In genomic region chr17:34836856-34837221, GRCm38 (mm10) we compare ENCODE assay signal across 8 mouse cellular contexts. TPM values are rescaled to one million over a fixed set of nuclear protein-coding genes. Genes with fewer than 3 reads are reported as not detected.
DNase-seq lines count a peak whose midpoint lies in the region; ATAC-seq and TF ChIP-seq lines count a peak whose summit lies in the region.

Gene Stk19, minus strand, starts transcription at chr17:34836945.
Gene Dxo, plus strand, starts transcription at chr17:34837019.

- DNase-seq in gastrocnemius, adult 8-10 months (ENCODE audit: low spot score in 2 of 2), result peak; percentile 82 to 88
- peak; percentile 93 for DNase-seq in hindlimb bud, embryonic 11.5 days (ENCODE audit: extremely low spot score, low read depth, low spot score)
- peak; percentile 92 to 97 for DNase-seq in left cerebral cortex, adult 8-10 months (ENCODE audit: low spot score in 2 of 2)
- DNase-seq in right cerebral cortex, postnatal 10 days (ENCODE audit: low spot score in 2 of 2), result peak; percentile 98 to 99
- DNase-seq in urinary bladder, postnatal 25 days (ENCODE audit: low spot score), result peak; percentile 93

- ATAC-seq in activated CD4-positive, CD25-positive, alpha-beta regulatory T cell, adult 4 months, result peak; percentile 96

- no peak for TF ChIP-seq CTCF in cortical plate, adult 2 months (IDR thresholded peaks at IDR 0.05; ENCODE audit: extremely low read depth, insufficient read depth, low read length)

- H3K4me1 ChIP-seq in cortical plate, adult 2 months (ENCODE audit: control insufficient read depth, insufficient read depth, low read length), result peaks cover 2% of the 10 kb centered on the region; the same call in 1 of the 2 replicates
- peaks cover 36% of the 10 kb centered on the region for H3K4me1 ChIP-seq in megakaryocyte, embryonic 14.5 days

- H3K4me3 ChIP-seq in cortical plate, adult 2 months (ENCODE audit: insufficient read depth, low read length), result peak within 1 kb of the TSS; percentile 97
- peak within 1 kb of the TSS; percentile 98 for H3K4me3 ChIP-seq in megakaryocyte, embryonic 14.5 days (replicated peaks)

- no peaks in the 10 kb centered on the region for H3K27me3 ChIP-seq in megakaryocyte, embryonic 14.5 days (replicated peaks)

- peaks cover 72% of the 10 kb centered on the region for H3K36me3 ChIP-seq in megakaryocyte, embryonic 14.5 days (replicated peaks; ENCODE audit: low read length)

- H3K27ac ChIP-seq in cortical plate, adult 2 months (ENCODE audit: insufficient read depth, low read length), result peak within 1 kb of the TSS; percentile 73

- H3K9me3 ChIP-seq in megakaryocyte, embryonic 14.5 days, result no peaks in the 10 kb centered on the region

- peak; percentile 80 for TF ChIP-seq POLR2A in cortical plate, adult 2 months (IDR thresholded peaks at IDR 0.05; ENCODE audit: extremely low read depth, insufficient read depth, low read length)

RNA-seq across cellular contexts. Expression of gene Stk19, which starts in this region (rescaled TPM):
- polyA plus RNA-seq in activated CD4-positive, CD25-positive, alpha-beta regulatory T cell, adult 4 months (2017; shearing (Covaris generic)), result 10 to 100 TPM; 37.3 to 51.6 TPM
- 80.0 and 80.7 TPM in 2 replicates for polyA plus RNA-seq in cortical plate, adult 2 months (2012; rRNA removed)
- 1 to 10 TPM; 5.6 to 8.0 (median 6.9) TPM for total RNA-seq in gastrocnemius, adult 8-10 months (2022)
- total RNA-seq in left cerebral cortex, adult 8-10 months (2022), result 10 to 100 TPM; 45.3 to 49.5 (median 47.7) TPM
- 44.3 and 85.0 TPM in 2 replicates for polyA plus RNA-seq in megakaryocyte, embryonic 14.5 days (2012; ENCODE audit: insufficient read depth, low replicate concordance)

RNA-seq across cellular contexts. Expression of gene Dxo, which starts in this region (rescaled TPM):
- polyA plus RNA-seq in activated CD4-positive, CD25-positive, alpha-beta regulatory T cell, adult 4 months (2017; shearing (Covaris generic)), result 10 to 100 TPM; 19.8 to 28.0 TPM
- 53.1 and 55.5 TPM in 2 replicates for polyA plus RNA-seq in cortical plate, adult 2 months (2012; rRNA removed)
- total RNA-seq in gastrocnemius, adult 8-10 months (2022), result 1 to 10 TPM; 7.3 to 9.9 (median 8.6) TPM
- 10 to 100 TPM; 31.8 to 37.2 (median 34.0) TPM for total RNA-seq in left cerebral cortex, adult 8-10 months (2022)
- 61.9 and 137 TPM in 2 replicates for polyA plus RNA-seq in megakaryocyte, embryonic 14.5 days (2012; ENCODE audit: insufficient read depth, low replicate concordance)

Comparison
In these comparisons a context has a peak if more than half of its experiments do, and no peak if none do; other contexts are left out.
1. Peak in every context shown above with its lines: DNase-seq, ATAC-seq, H3K4me3 ChIP-seq and H3K27ac ChIP-seq.
2. RNA of gene Stk19 (total RNA-seq): 45.3 to 49.5 TPM in left cerebral cortex, adult 8-10 months; 5.6 to 8.0 TPM in gastrocnemius, adult 8-10 months; every median in the first group is over 4 times any median in the second.